Mouse (Mus musculus): ENCODE data around the gene Exosc6.
"Not testable (repeated sequence)": the region's sequence is repeated elsewhere in the genome, so short reads cannot be mapped to it uniquely, and the experiment has no call there.

Exosc6 gene

DNA sequence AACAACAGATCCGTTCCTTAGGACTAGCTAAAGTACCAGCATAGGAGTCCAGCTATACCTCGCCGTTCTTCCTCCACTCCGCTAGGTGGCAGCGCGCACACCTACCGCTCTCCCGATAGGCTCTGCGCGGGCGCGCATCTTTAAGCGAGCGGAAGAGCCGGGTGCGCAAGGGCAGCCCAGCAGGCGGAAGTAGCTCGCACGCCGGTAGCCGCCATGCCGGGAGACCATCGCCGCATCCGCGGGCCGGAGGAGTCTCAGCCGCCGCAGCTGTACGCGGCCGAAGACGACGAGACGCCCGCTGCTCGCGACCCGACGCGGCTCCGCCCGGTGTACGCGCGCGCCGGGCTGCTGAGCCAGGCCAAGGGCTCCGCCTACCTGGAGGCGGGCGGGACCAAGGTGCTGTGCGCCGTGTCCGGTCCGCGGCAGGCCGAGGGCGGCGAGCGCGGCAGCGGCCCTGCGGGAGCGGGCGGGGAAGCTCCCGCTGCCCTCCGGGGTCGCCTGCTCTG is at the start of gene Exosc6:
Gene Exosc6, plus strand, starts transcription at position 182 of the 506 bp plus-strand sequence.
- DNase-seq (ENCODE audit: low spot score): peak; percentile 45

GRCm38 (mm10) chr8:111010230-111010991 is 45.7 kb upstream of the Exosc6 start:
- not testable (repeated sequence) for DNase-seq (ENCODE audit: low spot score)

DNA sequence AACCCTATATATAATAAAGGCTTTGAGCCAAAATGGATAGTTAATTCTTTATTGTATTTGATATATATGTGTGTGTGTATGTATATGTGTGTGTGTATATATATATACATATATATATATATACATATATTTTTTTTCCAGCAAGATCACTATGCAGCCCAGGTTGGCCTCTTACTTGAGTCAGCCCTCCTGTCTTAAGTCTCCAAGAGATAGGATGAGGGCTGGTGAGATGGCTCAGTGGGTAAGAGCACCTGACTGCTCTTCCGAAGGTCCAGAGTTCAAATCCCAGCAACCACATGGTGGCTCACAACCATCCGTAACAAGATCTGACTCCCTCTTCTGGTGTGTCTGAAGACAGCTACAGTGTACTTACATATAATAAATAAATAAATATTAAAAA is 29.5 kb upstream of the Exosc6 start:
- DNase-seq (ENCODE audit: low spot score): not testable (repeated sequence)

- DNase-seq (ENCODE audit: low spot score): peak; percentile 58
Observed at GRCm38 (mm10) chr8:111027391-111027937, 28.7 kb upstream of the Exosc6 start.

DNA sequence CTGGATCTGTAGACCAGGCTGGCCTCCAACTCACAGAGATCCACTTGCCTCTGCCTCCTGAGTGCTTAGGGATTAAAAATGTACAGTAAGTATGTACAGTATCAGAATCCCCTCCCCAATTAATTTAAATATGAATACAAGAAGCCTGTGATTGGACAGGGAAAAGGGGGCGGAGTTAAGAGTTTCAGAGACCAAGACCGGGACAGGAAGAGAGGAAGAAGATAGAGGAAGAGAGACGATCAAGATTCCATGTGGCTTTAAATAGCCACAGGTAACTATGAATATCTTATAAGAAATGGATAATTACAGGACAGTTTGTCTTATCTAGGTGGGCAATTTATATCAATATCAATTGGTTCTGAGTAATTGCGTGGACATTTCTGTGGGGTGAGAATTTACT is 26.6 kb upstream of the Exosc6 start:
- no peak for DNase-seq (ENCODE audit: low spot score)

DNA sequence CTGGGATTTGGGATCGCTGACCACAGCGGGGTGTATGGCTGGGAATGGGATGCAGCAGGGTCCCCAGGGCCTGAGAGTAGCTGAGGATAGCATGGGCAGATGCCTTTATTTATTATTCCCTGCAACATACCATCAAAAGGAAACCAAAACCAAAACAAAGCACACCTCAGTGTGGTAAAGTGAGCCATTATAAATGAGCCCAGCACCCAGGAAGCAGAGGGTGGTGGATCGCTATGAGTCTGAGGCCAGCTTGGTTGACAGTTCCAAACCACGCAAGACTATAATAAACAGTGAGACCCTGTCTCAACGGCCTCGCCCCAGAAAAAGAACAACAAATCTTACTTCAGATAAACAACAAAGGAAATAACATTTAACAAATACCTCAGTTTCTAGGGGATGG is 26.1 kb upstream of the Exosc6 start:
- no peak for DNase-seq (ENCODE audit: low spot score)

- no peak for DNase-seq (ENCODE audit: low spot score)
Observed at GRCm38 (mm10) chr8:111031572-111031971, 24.6 kb upstream of the Exosc6 start, which contains the start of gene Ddx19b. Gene Ddx19b (minus strand): TSS chr8:111031751.

DNA sequence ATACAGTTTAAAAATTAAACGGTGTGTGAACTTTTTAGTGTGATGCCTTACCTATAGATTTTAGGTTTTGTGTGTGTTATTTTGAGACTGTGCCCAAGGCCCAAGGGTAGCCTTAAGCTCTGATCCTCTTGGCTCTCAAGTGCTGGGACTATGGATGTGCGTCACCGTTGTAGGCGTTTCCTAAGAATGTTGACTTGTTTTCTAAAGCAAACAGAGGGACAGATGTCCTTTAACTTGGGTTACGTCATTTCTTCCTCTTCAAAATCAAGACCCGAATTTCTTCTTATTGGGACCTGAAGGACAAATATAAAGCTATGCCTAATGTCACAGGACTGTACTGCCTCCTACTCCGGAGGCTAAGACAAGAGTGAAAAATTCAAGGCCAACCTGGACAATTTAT is 23.2 kb upstream of the Exosc6 start, which contains the start of gene Aars:
Gene Aars, plus strand, starts transcription at position 229 of the 400 bp plus-strand sequence.
- DNase-seq (ENCODE audit: low spot score): no peak

DNA sequence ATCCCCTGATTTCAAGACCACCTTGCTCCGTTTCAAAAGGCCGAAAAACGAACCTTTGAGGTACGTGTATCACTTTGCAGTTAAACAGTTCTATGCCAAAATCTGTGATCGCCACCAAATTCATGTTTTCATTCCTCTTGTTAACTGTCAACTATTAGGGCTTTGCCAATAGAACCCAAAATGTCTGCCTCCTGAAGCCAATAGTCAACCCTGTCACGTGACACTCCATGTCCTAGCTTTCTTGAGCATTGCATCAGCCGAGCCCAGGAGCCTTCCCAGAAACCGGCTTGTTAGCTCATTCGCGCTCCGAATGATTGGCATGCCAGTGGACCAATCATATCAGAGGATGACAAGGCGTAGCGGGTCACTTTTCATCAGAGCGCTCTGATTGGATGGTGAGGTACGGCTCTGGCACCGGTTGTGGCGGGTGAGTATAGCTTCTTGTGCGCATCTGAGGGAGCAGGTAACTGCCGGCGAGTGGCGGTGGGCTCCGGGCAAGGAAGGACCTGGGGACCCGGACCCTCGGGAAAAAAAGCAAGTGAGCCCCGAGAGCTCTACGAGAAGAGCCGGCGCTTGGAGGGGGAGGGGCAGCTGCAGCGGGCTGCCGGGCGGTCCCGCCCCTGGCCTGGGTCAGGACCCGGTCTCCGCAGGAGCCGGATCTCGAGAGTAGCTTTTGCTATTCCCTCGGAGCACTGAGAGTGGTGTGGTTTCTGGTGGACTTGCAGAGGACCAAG is 22.5 kb upstream of the Exosc6 start:
- DNase-seq (ENCODE audit: low spot score): peak; percentile 99

DNA sequence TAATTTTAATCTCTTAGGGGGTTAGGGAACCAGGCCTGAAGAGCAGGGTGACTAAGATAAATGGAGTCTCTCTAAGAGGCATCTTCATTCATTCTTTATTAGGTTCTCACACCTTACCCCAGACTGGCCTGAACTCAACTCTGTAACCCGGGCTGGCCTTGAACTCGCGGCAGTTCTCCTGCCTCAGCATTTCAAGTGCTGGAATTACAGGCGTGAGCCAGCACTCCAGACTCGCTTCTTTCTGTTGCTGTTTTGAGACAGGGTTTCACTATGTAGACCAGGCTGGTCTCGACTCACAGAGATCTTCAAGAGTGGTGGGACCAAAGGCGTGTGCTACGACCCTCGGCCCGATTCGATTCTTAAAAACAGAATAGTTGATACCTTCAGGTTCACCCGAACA is 21.9 kb upstream of the Exosc6 start:
- DNase-seq (ENCODE audit: low spot score): no peak

- no peak for DNase-seq (ENCODE audit: low spot score)
Observed at GRCm38 (mm10) chr8:111036591-111036990, 19.5 kb upstream of the Exosc6 start.

DNA sequence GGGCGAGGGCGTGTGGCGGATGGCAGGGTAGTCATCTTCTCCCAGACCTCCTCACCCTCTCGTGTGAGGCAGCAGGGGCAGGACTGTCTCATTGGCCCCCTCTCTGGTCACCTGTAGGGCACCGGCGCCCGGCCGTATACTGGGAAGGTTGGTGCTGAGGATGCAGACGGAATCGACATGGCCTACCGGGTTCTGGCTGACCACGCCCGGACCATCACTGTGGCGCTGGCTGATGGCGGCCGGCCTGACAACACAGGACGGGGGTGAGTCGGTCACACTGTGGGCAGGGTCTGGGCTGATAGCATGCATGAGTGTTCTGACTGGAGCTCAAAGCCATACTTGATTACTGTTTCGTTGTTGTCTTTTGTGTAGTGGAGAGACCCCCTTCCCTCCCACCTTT is 13.6 kb upstream of the Exosc6 start:
- no peak for DNase-seq (ENCODE audit: low spot score)

DNA sequence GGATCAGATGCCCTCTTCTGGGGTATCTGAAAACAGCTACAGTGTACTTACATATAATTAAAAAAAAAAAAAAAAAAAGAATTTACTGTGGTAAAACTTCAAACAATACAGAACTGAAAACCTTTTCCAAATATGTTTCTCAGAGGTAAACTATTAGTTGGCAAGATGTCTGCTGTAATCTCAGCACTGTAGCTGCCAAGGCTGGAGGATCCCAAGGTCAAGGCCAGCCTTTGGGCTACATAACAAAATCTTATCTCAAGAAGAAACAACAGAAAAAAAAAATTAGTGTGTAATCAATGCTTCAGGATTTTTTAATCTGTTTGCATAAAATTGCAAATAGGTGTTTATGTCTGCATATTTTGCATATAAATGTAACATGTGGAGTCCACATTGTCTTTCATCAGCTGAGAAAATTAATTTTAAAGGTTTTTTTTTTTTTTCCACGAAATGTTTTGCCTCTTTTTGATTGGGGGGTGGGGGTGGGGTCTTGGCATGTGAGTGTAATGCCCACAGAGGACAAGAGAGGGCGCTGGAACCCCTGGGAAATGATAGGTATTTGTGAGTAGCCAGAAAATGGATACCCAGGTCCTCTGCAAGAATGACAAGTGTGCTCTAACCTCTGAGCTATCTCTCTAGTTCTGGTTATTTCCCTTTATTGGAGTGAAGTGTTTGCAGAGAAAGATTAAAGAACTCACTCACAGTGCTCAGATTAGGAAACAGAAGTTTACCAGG is 12.0 kb upstream of the Exosc6 start:
- DNase-seq (ENCODE audit: low spot score): no peak

GRCm38 (mm10) chr8:111048694-111049093 is 7.4 kb upstream of the Exosc6 start:
- no peak for DNase-seq (ENCODE audit: low spot score)

DNA sequence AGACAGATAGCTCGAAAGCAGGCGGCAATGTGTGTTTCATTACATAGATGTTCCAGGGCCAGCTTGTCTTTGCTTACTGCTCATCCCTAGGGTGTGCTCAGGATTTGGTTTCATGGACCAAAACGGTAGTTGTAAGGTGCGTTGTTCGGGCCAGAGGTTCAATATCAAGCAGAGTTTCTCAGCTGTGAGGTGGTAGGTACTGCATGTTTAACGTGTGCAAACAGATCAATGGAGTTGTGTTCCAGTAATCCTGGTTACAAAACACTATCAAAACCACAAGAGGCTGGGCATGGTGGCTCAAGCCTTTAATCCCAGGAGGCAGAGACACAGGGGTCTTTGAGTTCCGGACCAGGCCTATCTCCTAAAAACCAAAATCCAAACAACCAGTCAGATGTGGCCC is 7.0 kb upstream of the Exosc6 start:
- no peak for DNase-seq (ENCODE audit: low spot score)

GRCm38 (mm10) chr8:111053827-111054518 is 2.2 kb upstream of the Exosc6 start:
- no peak for DNase-seq (ENCODE audit: low spot score)

DNA sequence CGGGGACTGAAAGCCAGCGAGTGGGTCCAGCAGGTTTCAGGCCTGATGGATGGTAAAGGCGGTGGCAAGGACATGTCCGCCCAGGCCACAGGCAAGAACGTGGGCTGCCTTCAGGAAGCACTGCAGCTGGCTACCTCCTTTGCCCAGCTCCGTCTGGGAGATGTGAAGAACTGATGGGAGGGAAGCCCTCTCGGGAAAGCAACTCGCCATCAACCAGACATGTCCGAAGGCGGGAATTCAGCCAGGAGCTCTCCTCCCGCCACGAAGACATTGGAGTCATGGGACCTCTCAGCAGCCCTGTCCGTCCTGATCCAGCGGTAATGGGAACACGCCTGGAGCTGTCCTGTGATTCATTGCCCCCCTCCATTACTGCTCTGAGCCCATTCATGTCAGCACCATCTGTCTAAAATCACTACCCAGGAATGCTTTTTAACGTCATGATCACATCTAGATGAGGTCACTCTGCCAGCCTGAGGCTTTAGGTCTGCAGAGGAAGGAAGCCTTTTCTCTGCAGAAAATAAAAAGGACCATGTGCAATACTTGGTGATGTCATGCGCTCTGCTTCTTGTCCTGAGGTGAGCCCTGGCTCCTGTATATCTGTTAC is 1.0 kb upstream of the Exosc6 start:
- DNase-seq (ENCODE audit: low spot score): no peak

DNA sequence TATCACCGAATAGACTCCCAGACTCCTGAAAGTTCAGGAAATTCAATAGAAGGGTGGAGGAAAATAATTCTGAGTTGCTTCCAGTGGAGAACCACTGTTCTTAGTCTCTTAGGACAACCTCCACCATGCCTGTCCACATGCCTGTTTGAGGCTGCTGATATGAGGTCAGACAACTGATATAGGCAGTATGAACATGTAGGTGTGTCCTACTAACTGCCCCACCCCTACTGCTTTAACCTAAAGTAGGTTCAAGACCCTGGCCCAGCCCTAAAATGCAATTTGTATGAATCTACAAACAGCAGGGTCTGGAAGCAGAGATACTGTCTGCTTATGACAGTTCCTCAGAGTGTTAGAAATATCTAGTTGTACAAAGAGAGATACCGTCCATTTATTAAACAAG is 478 bp upstream of the Exosc6 start:
- no peak for DNase-seq (ENCODE audit: low spot score)

DNA sequence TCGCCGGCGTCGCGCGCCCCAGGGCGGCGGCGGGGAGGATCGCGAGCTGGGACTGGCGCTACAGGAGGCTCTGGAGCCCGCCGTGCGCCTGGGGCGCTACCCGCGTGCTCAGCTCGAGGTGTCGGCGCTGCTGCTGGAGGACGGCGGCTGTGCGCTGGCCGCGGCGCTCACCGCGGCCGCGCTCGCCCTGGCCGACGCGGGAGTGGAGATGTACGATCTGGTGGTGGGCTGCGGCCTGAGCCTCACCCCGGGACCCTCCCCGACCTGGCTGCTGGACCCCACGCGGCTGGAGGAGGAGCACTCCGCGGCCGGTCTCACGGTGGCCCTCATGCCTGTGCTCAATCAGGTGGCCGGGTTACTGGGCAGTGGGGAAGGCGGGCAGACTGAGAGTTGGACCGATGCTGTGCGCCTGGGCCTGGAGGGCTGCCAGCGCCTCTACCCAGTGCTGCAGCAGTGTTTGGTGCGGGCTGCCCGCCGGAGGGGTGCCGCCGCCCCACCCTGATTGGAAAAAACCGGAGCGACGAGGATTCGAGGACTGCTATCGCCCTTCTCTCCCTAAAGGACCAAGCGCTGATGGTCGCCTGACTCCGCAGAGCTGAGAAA is 653 bp downstream of the Exosc6 start:
- DNase-seq (ENCODE audit: low spot score): no peak

GRCm38 (mm10) chr8:111058946-111059572 is 2.9 kb downstream of the Exosc6 start:
- no peak for DNase-seq (ENCODE audit: low spot score)

All from layer of hippocampus, adult 9-10 months (tissue).